Mouse (Mus musculus): Measurements from ENCODE around the gene Gm8453. TPM values are rescaled to one million over a fixed set of nuclear protein-coding genes. Genes with fewer than 3 reads are reported as not detected.
"Not testable (repeated sequence)": the region's sequence is repeated elsewhere in the genome, so short reads cannot be mapped to it uniquely, and the experiment has no call there.

Gene Gm8453
- not detected for polyA plus RNA-seq (2021)

GRCm38 (mm10) chr7:22229384-22229783, at the start of gene Gm8453:
Gm8453 (minus strand) TSS chr7:22229484.
- in situ Hi-C loops (cut with MboI; ENCODE audit: low pct_unique_long_range_greater_than_20kb); DNase-seq (ENCODE audit: low read depth, low spot score): not testable (repeated sequence)

DNA sequence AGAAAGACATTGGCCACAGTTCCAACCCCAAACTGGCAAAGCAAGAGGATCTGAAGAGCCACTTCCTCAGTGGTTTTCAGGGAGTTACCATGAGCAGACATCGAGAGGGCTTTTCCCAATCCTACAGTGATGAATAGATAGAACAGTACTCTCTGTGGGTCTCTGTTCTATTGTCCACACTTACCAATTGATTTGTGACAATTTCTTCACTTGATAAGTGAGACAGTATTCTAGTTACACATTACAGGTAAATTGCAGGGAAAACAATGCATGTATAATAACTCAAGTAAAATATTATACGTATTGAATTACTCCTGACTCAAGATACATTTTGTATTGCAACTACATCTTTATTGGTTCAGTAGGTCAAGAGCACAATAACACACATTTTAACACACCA, 28.1 kb downstream of the Gm8453 start, which contains the start of gene Gm8653:
TSS of gene Gm8653 (minus strand) at position 101 of the 400 bp plus-strand sequence.
- H3K27me3 ChIP-seq; in situ Hi-C loops (cut with MboI; ENCODE audit: low pct_unique_long_range_greater_than_20kb); DNase-seq (ENCODE audit: low read depth, low spot score); POLR2A ChIA-PET; CTCF ChIA-PET; ATAC-seq: not testable (repeated sequence)

More at GRCm38 (mm10) chr7:22229384-22229783, at the start of gene Gm8453:
- H3K27me3 ChIP-seq, POLR2A ChIA-PET, ATAC-seq, CTCF ChIA-PET: not testable (repeated sequence)

DNA sequence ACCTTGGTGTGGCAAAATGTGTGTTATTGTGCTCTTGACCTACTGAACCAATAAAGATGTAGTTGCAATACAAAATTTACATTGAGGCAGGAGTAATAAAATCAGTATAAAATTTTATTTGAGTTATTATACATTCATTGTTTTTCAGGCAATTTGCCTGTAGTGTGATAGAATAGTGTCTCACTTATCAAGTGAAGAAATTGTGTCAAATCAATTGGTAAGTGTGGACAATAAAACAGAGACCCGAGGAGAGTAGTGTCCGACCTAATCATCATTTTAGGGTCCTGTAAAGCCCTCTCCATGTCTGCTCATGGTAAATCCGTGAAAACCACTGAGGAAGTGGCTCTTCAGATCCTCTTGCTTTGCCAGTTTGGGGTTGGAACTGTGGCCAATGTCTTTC, 40.2 kb downstream of the Gm8453 start, which contains the start of gene Vmn1r143:
TSS of gene Vmn1r143 (plus strand) at position 301 of the 400 bp plus-strand sequence.
- H3K27me3 ChIP-seq; CTCF ChIA-PET; in situ Hi-C loops (cut with MboI; ENCODE audit: low pct_unique_long_range_greater_than_20kb); DNase-seq (ENCODE audit: low read depth, low spot score); ATAC-seq; POLR2A ChIA-PET: not testable (repeated sequence)

Other genes with a start within 250 kb of the Gm8453 start
- gene Vmn1r137, start 234.9 kb downstream of the Gm8453 start, polyA plus RNA-seq (2021), result not detected
- gene Vmn1r138, start 200.6 kb downstream of the Gm8453 start, polyA plus RNA-seq (2021), result not detected
- not detected for gene Gm6176, start 173.2 kb downstream of the Gm8453 start, polyA plus RNA-seq (2021)
- gene Vmn1r139, start 160.4 kb downstream of the Gm8453 start, polyA plus RNA-seq (2021), result not detected
- not detected for gene Gm16451, start 111.2 kb downstream of the Gm8453 start, polyA plus RNA-seq (2021)
- gene Gm10666, start 94.7 kb downstream of the Gm8453 start, polyA plus RNA-seq (2021), result not detected
- gene Vmn1r142, start 65.4 kb downstream of the Gm8453 start, polyA plus RNA-seq (2021), result not detected
- not detected for gene Vmn1r143, start 40.1 kb downstream of the Gm8453 start, polyA plus RNA-seq (2021)
- gene Gm8653, start 28.2 kb downstream of the Gm8453 start, polyA plus RNA-seq (2021), result not detected
- not detected for gene Gm4187, start 100.2 kb upstream of the Gm8453 start, polyA plus RNA-seq (2021)
- gene Gm8660, start 141.6 kb upstream of the Gm8453 start, polyA plus RNA-seq (2021), result not detected
- not detected for gene Vmn1r148, start 184.1 kb upstream of the Gm8453 start, polyA plus RNA-seq (2021)
- not detected for gene Vmn1r149, start 208.7 kb upstream of the Gm8453 start, polyA plus RNA-seq (2021)
- gene Gm10665, start 234.6 kb upstream of the Gm8453 start, polyA plus RNA-seq (2021), result not detected